Mouse (Mus musculus): ENCODE measurements around the gene Slc47a1.
A peak's percentile ranks its signal among the peaks of the same experiment; 100 is the strongest.

Slc47a1 gene

GRCm38 (mm10) chr11:61378651-61379050, 506 bp upstream of the Slc47a1 start:
- DNase-seq (ENCODE audit: extremely low read depth, low read depth) = no peak

DNA sequence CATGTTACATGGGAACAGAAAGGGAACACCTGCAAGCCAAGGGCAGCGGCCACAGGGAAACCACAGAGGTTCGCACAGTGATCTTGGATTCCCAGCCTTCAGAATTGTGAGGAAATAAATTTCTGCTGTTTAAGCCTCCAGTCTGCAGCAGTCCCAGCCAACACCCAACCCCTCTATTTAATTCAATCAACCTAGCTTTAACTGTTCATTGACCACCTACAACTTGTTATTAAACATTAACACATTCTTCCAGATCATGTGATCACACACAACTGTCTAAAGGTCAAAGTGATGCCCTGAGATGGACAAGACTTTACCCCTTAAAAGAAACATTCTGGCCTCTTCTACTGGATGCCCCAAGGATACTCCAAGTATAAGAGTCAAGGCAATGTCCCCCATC, 9.5 kb downstream of the Slc47a1 start:
- DNase-seq (ENCODE audit: extremely low read depth, low read depth) = no peak

GRCm38 (mm10) chr11:61366517-61367273, 11.4 kb downstream of the Slc47a1 start:
- no peak for DNase-seq (ENCODE audit: extremely low read depth, low read depth)

GRCm38 (mm10) chr11:61365938-61366337, 12.2 kb downstream of the Slc47a1 start:
- no peak for DNase-seq (ENCODE audit: extremely low read depth, low read depth)

DNA sequence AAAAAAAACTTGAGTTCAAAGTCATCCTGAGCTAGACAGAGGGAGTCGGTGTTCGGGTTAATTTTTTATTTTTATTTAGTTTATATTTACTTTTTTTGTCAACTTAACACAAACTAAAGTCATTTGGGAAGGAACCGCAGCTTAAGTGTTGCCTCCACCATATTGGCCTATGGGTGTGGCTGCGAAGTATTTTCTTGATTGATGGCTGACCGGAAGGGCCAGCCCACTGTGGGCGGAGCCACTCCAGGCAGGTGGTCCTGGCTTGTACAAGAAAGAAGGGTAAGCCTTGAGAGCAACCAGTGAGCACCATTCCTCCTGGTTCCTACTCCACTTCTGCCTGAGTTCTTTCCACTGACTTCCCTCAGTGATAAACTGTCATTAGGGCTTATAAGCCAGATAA, 14.0 kb downstream of the Slc47a1 start:
- DNase-seq (ENCODE audit: extremely low read depth, low read depth) = no peak

GRCm38 (mm10) chr11:61361515-61362190, 16.5 kb downstream of the Slc47a1 start:
- no peak for DNase-seq (ENCODE audit: extremely low read depth, low read depth)

DNA sequence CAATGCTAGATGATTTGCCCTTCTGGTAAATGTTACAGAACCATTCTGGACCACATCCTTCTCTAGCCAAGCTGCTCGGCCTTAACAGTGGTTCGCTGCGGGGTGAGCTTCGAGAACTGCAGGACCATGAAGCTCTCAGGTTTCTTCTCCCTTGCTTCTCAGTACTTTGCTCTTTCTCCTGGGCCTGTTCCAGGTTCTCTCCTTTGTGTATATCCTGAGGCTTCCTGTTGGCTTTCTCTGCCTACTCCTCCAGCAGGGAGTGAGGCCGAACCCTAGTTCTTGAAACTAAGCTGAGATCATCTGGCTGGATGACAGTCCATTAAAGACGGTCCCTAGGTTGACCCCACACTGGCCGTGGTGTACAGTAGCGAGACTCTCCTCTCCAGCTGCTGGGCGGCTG, 21.5 kb downstream of the Slc47a1 start:
- no peak for DNase-seq (ENCODE audit: extremely low read depth, low read depth)

GRCm38 (mm10) chr11:61356111-61356510, 22.0 kb downstream of the Slc47a1 start:
- DNase-seq (ENCODE audit: extremely low read depth, low read depth) = no peak

DNA sequence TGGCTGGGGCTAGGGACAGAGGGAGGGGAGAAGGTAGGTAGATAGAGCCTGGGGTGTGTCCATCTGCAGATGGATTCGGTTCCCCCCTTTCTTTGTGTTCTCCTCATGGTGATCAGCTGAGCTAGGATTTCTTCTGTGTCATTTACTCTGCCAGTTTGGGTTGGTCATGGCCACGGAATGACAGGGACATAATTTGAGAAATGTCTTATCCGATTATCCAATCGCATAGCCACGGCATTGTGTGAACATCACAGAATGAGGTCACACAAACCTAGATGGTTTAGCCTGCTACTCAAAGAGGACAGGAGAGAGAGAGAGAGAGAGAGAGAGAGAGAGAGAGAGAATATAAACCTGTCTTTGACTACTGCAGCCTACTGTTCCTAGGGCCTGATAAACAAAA, 22.8 kb downstream of the Slc47a1 start:
- DNase-seq (ENCODE audit: extremely low read depth, low read depth) = no peak

- no peak for DNase-seq (ENCODE audit: extremely low read depth, low read depth)
These were observed 23.8 kb downstream of the Slc47a1 start for GRCm38 (mm10) chr11:61354346-61354745.

- DNase-seq (ENCODE audit: extremely low read depth, low read depth) = no peak
These were observed 25.1 kb downstream of the Slc47a1 start for GRCm38 (mm10) chr11:61353038-61353437.

DNA sequence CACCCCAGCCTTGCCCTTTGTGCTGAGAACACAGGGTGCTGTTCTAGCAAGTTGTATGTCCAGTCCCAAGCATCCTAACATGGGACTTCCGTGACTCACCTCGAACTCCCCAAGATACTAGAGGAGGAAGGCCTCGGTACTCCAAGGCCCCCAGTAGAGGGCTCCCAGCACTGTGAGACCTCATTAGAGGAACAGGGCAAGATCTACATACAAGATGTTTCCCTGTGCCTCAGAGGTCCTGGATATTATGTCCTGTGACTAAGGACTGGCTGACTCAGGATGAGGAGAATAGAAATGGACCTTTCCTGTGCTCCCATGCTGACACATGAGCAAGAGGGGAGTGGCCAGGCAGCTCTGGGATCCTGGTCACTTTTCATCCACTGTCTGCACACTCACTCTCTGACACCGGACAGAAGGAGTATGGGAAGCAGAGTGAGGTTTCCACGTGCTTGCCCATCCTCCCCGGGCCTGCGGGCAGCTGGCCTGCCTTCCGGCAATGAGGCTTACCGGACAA, 25.9 kb downstream of the Slc47a1 start:
- DNase-seq (ENCODE audit: extremely low read depth, low read depth) = no peak

DNA sequence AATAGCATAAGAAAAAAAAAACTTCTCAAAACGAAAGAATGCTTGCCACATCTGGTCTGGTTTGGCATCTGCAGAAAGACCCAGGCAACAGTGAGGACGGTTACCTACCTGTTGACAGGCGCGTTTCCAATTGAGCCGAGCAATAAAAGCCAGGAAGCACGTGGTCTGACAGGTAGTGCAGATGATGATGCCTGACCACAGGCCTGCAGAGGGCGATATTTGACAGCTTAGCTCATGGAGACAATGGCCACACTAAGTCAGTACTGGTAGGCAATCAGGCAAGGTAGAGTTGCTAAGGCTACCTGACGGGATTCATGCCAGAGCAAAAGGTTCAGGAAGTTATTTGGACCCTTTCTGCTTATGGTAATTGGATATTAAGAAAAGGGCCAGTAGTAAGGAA, 28.8 kb downstream of the Slc47a1 start:
- DNase-seq (ENCODE audit: extremely low read depth, low read depth) = peak; percentile 49

DNA sequence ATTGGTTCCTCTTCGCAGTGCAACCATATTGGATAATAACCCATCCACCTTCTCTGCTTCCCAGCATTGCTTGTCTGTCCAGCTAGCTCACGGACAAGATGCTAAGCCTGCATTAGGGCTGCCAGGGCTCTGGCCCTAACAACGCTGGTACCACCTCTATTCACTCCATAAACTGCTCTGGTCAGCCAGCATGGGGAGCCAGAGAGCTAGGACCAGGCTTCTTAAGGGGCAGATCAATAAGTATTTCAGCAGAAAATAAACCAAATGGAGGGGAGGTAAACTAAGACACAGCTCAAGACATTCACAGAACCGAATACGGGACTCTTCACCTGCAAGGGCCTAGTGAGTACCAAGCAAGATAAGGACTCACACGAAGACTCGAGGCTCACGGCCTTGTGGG, 32.0 kb downstream of the Slc47a1 start:
- no peak for DNase-seq (ENCODE audit: extremely low read depth, low read depth)

DNA sequence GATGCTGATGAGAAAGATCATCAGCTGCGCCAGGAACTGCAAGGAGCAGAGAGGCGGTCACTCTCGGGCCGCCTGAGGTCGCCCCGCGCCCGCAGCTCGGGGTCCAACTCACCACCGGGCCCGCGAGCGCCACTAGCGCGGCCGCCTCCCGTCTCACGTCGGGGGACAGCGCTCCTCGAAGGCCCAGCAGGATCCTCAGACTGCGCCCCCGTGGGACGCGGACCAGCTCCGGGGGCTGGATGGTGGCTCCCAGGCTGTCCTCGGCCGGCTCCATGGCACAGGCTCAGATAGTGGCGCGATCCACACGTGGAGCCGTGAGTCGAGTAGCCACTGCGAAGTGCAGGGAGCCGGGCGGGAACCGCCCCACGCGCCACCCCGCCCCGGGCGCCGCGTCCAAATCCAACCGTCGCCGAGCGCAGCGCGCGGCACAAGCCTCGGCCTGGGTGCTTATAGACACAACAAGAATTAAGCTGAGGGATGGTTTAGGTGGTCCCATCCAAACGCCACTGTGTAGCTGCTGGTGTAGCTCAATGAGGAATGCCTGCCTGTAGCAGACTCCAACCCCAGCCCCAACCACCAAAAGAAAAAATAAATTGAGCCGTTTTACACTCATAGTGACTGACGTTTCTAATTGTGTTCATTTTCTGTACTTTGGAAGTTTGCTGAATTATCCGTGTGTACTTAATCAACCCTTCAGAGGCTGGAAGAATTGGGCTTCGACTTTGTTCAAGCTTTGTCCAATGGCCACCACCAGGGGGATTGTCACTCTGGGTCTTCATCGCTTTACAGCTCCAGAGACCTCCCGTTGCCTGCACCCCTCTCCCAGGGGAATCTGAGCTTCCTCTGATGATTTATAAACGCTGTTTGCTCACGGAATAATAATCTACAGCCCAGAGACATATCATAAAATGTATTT, 35.4 kb downstream of the Slc47a1 start, which contains the start of gene Slc47a2:
Gene Slc47a2, minus strand, starts transcription at position 356 of the 916 bp plus-strand sequence.
- no peak for DNase-seq (ENCODE audit: extremely low read depth, low read depth)

- DNase-seq (ENCODE audit: extremely low read depth, low read depth) = no peak
These were observed 36.2 kb downstream of the Slc47a1 start for GRCm38 (mm10) chr11:61341971-61342370.

DNA sequence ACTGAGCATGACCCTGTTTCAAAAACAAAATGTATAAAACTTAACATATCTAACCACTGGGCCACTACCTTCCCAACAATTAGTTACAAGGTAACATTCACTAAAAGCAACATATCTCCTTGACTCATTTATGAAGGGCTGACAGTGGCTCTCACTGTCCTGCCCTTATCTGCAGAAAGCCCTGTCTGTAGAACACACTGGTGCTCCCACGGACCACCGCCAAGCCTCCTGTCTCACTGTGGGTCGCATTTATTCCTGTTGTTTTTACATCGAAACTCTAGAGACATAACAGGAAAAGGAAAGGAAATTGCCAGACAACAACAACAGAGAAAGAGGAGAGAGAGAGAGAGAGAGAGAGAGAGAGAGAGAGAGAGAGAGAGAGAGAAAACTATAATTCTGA, 36.9 kb downstream of the Slc47a1 start:
- no peak for DNase-seq (ENCODE audit: extremely low read depth, low read depth)

DNA sequence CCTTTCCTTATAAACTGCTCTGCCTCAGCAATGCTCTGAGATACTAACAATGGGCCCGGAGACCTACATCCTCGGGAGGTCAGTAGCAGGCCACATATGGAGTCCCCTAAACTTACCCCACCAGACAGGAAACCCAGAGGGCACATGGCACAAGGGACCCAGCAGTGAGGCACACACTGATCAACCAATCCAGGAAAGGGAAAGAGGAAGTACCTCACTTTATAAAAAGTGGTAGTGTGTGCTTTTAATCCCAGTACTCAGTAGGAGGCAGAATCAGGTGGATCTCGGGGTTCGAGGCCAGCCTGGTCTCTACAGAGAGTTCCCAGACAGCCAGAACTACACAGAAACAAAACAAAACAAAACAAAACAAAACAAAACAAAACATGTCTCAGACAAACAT, 37.8 kb downstream of the Slc47a1 start:
- DNase-seq (ENCODE audit: extremely low read depth, low read depth) = no peak

DNA sequence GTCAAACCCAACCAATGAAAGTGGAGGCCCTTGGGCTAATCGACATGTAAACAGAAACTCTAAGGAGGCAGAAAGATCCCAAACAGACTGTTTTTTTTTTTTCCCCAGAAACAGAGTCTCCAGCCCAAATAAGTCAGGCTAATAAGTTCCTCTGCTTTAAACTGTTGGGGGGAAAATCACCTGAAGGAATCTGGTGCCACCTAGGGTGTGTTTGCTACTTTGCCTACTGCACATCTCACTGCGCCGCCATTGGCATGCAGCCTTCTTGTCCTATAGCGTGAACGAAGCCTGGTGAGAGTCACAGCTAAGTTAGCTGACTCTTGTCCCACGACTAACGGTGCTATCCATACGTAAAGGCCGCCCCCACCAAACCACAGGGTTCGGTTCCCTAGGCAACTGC, 40.6 kb downstream of the Slc47a1 start:
- no peak for DNase-seq (ENCODE audit: extremely low read depth, low read depth)

- peak; percentile 27 for DNase-seq (ENCODE audit: extremely low read depth, low read depth)
These were observed 57.0 kb downstream of the Slc47a1 start for GRCm38 (mm10) chr11:61320904-61321687.

Measured in MEL-GATA-1-ER (cell line).